Mouse (Mus musculus) heart, postnatal 0 days (tissue): ENCODE data around the gene Slc7a6os.

Experiments
- CTCF ChIP-seq: IDR thresholded peaks from 2 replicates; pipeline ENCODE4 v1.5.1; 2016; ENCODE audit warnings: antibody characterized with exemption, control low read depth, low read depth
- EP300 ChIP-seq: IDR thresholded peaks from 2 replicates; pipeline ENCODE4 v1.6.1; 2016; ENCODE audit warnings: antibody characterized with exemption, low read depth

GRCm38 (mm10) chr8:106259579-106260255 is 49.0 kb upstream of the Slc7a6os start:
- no peak for TF ChIP-seq CTCF
- no peak for TF ChIP-seq EP300
